Mouse (Mus musculus): Measurements from ENCODE around the gene Plac8. TPM values are rescaled to one million over a fixed set of nuclear protein-coding genes. Genes with fewer than 3 reads are reported as not detected.

Gene Plac8
- polyA plus RNA-seq, 1 experiment from 2014 or later, result 398 TPM

- 31% methylated on average over 13 of the region's 13 CpGs for WGBS
Observed at GRCm38 (mm10) chr5:100567258-100568032, 4.6 kb downstream of the Plac8 start.

GRCm38 (mm10) chr5:100566798-100567197 lies 5.2 kb downstream of the Plac8 start:
- Histone ChIP-seq H3K4me3 (ENCODE audit: low read depth, low read length) (no peak overlapping the region), H3K27me3 (ENCODE audit: control insufficient read depth, insufficient read depth, low read length) (no peaks in the 10 kb centered on the region), H3K36me3 (ENCODE audit: control insufficient read depth, insufficient read depth, low read length) (no peaks in the 10 kb centered on the region), H3K9me3 (ENCODE audit: control insufficient read depth, low read length) (no peaks in the 10 kb centered on the region), H3K27ac (replicated peaks) (peak overlapping the region; percentile 70), H3K4me2 (replicated peaks; ENCODE audit: low read depth) (0 out of 2 replicates have a peak overlapping the region, but pooled peaks have one; percentile 1), H3K9ac (ENCODE audit: low read length) (no peak overlapping the region), H3K4me1 (replicated peaks; ENCODE audit: control insufficient read depth, insufficient read depth) (peaks cover 3% of the 10 kb centered on the region; the same call in 1 of the 2 replicates)
- ATAC-seq (ENCODE audit: low FRiP score, low TSS enrichment), result no peak
- WGBS, result 57% methylated on average over 2 of the region's 2 CpGs
- DNase-seq (ENCODE audit: low spot score), result no peak
- TF ChIP-seq EP300 (optimal IDR thresholded peaks at IDR 0.05) (no peak), CTCF (IDR thresholded peaks at IDR 0.05; ENCODE audit: low read depth) (no peak)

More at GRCm38 (mm10) chr5:100567258-100568032, 4.6 kb downstream of the Plac8 start:
- Histone ChIP-seq H3K9me3 (ENCODE audit: control insufficient read depth, low read length) (no peaks in the 10 kb centered on the region), H3K4me3 (ENCODE audit: low read depth, low read length) (no peak overlapping the region), H3K27me3 (ENCODE audit: control insufficient read depth, insufficient read depth, low read length) (no peaks in the 10 kb centered on the region), H3K36me3 (ENCODE audit: control insufficient read depth, insufficient read depth, low read length) (no peaks in the 10 kb centered on the region), H3K27ac (replicated peaks) (peak overlapping the region; percentile 71), H3K4me1 (replicated peaks; ENCODE audit: control insufficient read depth, insufficient read depth) (peaks cover 3% of the 10 kb centered on the region; the same call in 1 of the 2 replicates), H3K4me2 (replicated peaks; ENCODE audit: low read depth) (peak overlapping the region; percentile 34), H3K9ac (ENCODE audit: low read length) (no peak overlapping the region)
- DNase-seq (ENCODE audit: low spot score) (peak; percentile 51), ATAC-seq (ENCODE audit: low FRiP score, low TSS enrichment) (peak; percentile 66)
- TF ChIP-seq EP300 (optimal IDR thresholded peaks at IDR 0.05) (no peak), CTCF (IDR thresholded peaks at IDR 0.05; ENCODE audit: low read depth) (no peak)

- Histone ChIP-seq H3K4me3 (ENCODE audit: low read depth, low read length) (no peak overlapping the region), H3K27me3 (ENCODE audit: control insufficient read depth, insufficient read depth, low read length) (no peaks in the 10 kb centered on the region), H3K9ac (ENCODE audit: low read length) (no peak overlapping the region), H3K9me3 (ENCODE audit: control insufficient read depth, low read length) (no peaks in the 10 kb centered on the region), H3K4me1 (replicated peaks; ENCODE audit: control insufficient read depth, insufficient read depth) (peaks cover 3% of the 10 kb centered on the region; the same call in 1 of the 2 replicates), H3K27ac (replicated peaks) (no peak overlapping the region), H3K36me3 (ENCODE audit: control insufficient read depth, insufficient read depth, low read length) (no peaks in the 10 kb centered on the region), H3K4me2 (replicated peaks; ENCODE audit: low read depth) (no peak overlapping the region)
- 85% methylated on average over 9 of the region's 9 CpGs for WGBS
- no peak for DNase-seq (ENCODE audit: low spot score)
- no peak for ATAC-seq (ENCODE audit: low FRiP score, low TSS enrichment)
- TF ChIP-seq CTCF (IDR thresholded peaks at IDR 0.05; ENCODE audit: low read depth) (no peak), EP300 (optimal IDR thresholded peaks at IDR 0.05) (no peak)
Observed at GRCm38 (mm10) chr5:100562702-100563101, 9.3 kb downstream of the Plac8 start.

GRCm38 (mm10) chr5:100559357-100559756 lies 12.7 kb downstream of the Plac8 start:
- no peak for DNase-seq (ENCODE audit: low spot score)
- no peak overlapping the region for H3K9ac ChIP-seq (ENCODE audit: low read length)
- ATAC-seq (ENCODE audit: low FRiP score, low TSS enrichment), result no peak
- H3K36me3 ChIP-seq (ENCODE audit: control insufficient read depth, insufficient read depth, low read length), result no peaks in the 10 kb centered on the region
- H3K4me3 ChIP-seq (ENCODE audit: low read depth, low read length), result no peak overlapping the region
- WGBS, result 95% methylated on average over 7 of the region's 7 CpGs
- H3K4me1 ChIP-seq (replicated peaks; ENCODE audit: control insufficient read depth, insufficient read depth), result no peaks in the 10 kb centered on the region
- no peak overlapping the region for H3K27ac ChIP-seq (replicated peaks)
- no peak for TF ChIP-seq CTCF (IDR thresholded peaks at IDR 0.05; ENCODE audit: low read depth)
- no peak for TF ChIP-seq EP300 (optimal IDR thresholded peaks at IDR 0.05)
- H3K4me2 ChIP-seq (replicated peaks; ENCODE audit: low read depth), result no peak overlapping the region
- no peaks in the 10 kb centered on the region for H3K9me3 ChIP-seq (ENCODE audit: control insufficient read depth, low read length)
- H3K27me3 ChIP-seq (ENCODE audit: control insufficient read depth, insufficient read depth, low read length), result no peaks in the 10 kb centered on the region

- no peak for DNase-seq (ENCODE audit: low spot score)
- TF ChIP-seq EP300 (optimal IDR thresholded peaks at IDR 0.05), result no peak
- peak; percentile 40 for TF ChIP-seq CTCF (IDR thresholded peaks at IDR 0.05; ENCODE audit: low read depth)
- WGBS, result 70% methylated on average over 3 of the region's 3 CpGs
Observed at GRCm38 (mm10) chr5:100558783-100559182, 13.3 kb downstream of the Plac8 start.

GRCm38 (mm10) chr5:100557537-100557936 lies 14.5 kb downstream of the Plac8 start:
- no peak for DNase-seq (ENCODE audit: low spot score)
- no peak overlapping the region for H3K9ac ChIP-seq (ENCODE audit: low read length)
- ATAC-seq (ENCODE audit: low FRiP score, low TSS enrichment), result 0 out of 2 replicates have a peak, but pooled peaks have one; percentile 32
- no peaks in the 10 kb centered on the region for H3K36me3 ChIP-seq (ENCODE audit: control insufficient read depth, insufficient read depth, low read length)
- H3K4me2 ChIP-seq (replicated peaks; ENCODE audit: low read depth), result no peak overlapping the region
- H3K4me1 ChIP-seq (replicated peaks; ENCODE audit: control insufficient read depth, insufficient read depth), result no peaks in the 10 kb centered on the region
- H3K9me3 ChIP-seq (ENCODE audit: control insufficient read depth, low read length), result no peaks in the 10 kb centered on the region
- H3K4me3 ChIP-seq (ENCODE audit: low read depth, low read length), result no peak overlapping the region
- no peak overlapping the region for H3K27ac ChIP-seq (replicated peaks)
- TF ChIP-seq EP300 (optimal IDR thresholded peaks at IDR 0.05) (no peak), CTCF (IDR thresholded peaks at IDR 0.05; ENCODE audit: low read depth) (no peak)
- WGBS, result 65% methylated on average over 9 of the region's 9 CpGs
- no peaks in the 10 kb centered on the region for H3K27me3 ChIP-seq (ENCODE audit: control insufficient read depth, insufficient read depth, low read length)

More at GRCm38 (mm10) chr5:100558783-100559182, 13.3 kb downstream of the Plac8 start:
- Histone ChIP-seq H3K4me1 (replicated peaks; ENCODE audit: control insufficient read depth, insufficient read depth) (no peaks in the 10 kb centered on the region), H3K36me3 (ENCODE audit: control insufficient read depth, insufficient read depth, low read length) (no peaks in the 10 kb centered on the region), H3K27me3 (ENCODE audit: control insufficient read depth, insufficient read depth, low read length) (no peaks in the 10 kb centered on the region), H3K9ac (ENCODE audit: low read length) (no peak overlapping the region), H3K9me3 (ENCODE audit: control insufficient read depth, low read length) (no peaks in the 10 kb centered on the region), H3K27ac (replicated peaks) (no peak overlapping the region), H3K4me2 (replicated peaks; ENCODE audit: low read depth) (no peak overlapping the region), H3K4me3 (ENCODE audit: low read depth, low read length) (no peak overlapping the region)
- ATAC-seq (ENCODE audit: low FRiP score, low TSS enrichment), result no peak
